ENCODE assay signal across 23 mouse cellular contexts in the genomic region with DNA sequence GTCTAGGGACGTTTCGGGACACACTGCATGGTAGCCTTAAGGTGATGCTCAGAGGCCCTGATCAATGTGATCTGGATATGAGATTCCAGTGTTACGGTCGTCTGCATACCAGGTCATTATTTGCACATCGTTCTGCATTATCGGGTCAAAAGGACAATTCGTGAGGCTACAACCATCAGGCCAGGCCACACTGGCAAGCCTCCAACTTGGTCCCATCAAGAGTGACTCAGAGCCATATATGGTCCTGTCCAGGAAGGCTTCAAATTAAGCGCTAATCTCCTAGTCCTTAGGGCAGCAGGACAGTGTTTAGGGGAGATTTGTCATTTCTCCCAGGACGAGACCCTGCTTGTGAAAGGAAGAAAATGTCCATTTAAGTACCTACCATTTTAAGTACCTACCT. TPM values are rescaled to one million over a fixed set of nuclear protein-coding genes. Genes with fewer than 3 reads are reported as not detected.
A peak's percentile ranks its signal among the peaks of the same experiment; 100 is the strongest.
DNase-seq lines count a peak whose midpoint lies in the region; TF ChIP-seq lines count a peak whose summit lies in the region.
"Had no signal": no experiment of that assay in that cellular context is flagged by ENCODE, and none has a peak within 500 bp of the region (broad histone marks: within the 10 kb centered on the region; RNA-seq: fewer than 3 reads in every experiment).

No protein-coding gene starts in this region.

- TF ChIP-seq CTCF in cerebellum, adult 2 months (IDR thresholded peaks at IDR 0.05; ENCODE audit: borderline replicate concordance, insufficient read depth, low read depth, low read length) = no peak
- TF ChIP-seq CTCF in gastrocnemius, adult 2 months (IDR thresholded peaks at IDR 0.05) = no peak
- no peak for TF ChIP-seq CTCF in layer of hippocampus, adult 2 months (conservative IDR thresholded peaks at IDR 0.05)

- intact Hi-C loops in gastrocnemius, adult 2 months (cut with DNase I) = no loop called here

- H3K27ac ChIP-seq in cerebellum, adult 2 months (ENCODE audit: insufficient read depth, low read length) = no peak overlapping the region
- no peak overlapping the region for H3K27ac ChIP-seq in gastrocnemius, adult 2 months
- H3K27ac ChIP-seq in layer of hippocampus, adult 2 months = peak overlapping the region; percentile 75
- H3K27ac ChIP-seq: hindbrain, embryonic 10.5 days; hindbrain, embryonic 14.5 days; intestine, embryonic 15.5 days had no signal

- no peak for TF ChIP-seq POLR2A in cerebellum, adult 2 months (IDR thresholded peaks at IDR 0.05; ENCODE audit: borderline replicate concordance, insufficient read depth, low read length)

- peak; percentile 49 to 57 for DNase-seq in cerebellum, adult 2 months
- no peak for DNase-seq in cerebellum, adult 11-12 months
- DNase-seq in gastrocnemius, postnatal 10 days = peak; percentile 29
- DNase-seq in gastrocnemius, adult 2 months = no peak
- no peak for DNase-seq in layer of hippocampus, adult 2 months (ENCODE audit: low spot score in 2 of 2)
- no peak for DNase-seq in layer of hippocampus, adult 8-10 months (ENCODE audit: low spot score in 2 of 2)
- peak; percentile 74 for DNase-seq in MN1 (ENCODE audit: low spot score)
- DNase-seq in thymus, postnatal 36 days = no peak
- DNase-seq: adrenal gland, adult 2 months; adrenal gland, postnatal 25 days; kidney, adult 18-20 months had no signal

- no peaks in the 10 kb centered on the region for H3K27me3 ChIP-seq in cerebellum, adult 2 months (ENCODE audit: control insufficient read depth, insufficient read depth, low read length)
- H3K27me3 ChIP-seq: CH12.LX; intestine, embryonic 15.5 days had no signal

- H3K4me3 ChIP-seq in cerebellum, adult 2 months (replicated peaks; ENCODE audit: insufficient read depth, low read depth, low read length) = no peak overlapping the region
- no peak overlapping the region; the same call in 1 of the 2 replicates for H3K4me3 ChIP-seq in gastrocnemius, adult 2 months
- no peak overlapping the region for H3K4me3 ChIP-seq in layer of hippocampus, adult 2 months
- H3K4me3 ChIP-seq: erythroblast, embryonic 14.5 days; forebrain, embryonic 10.5 days; hindbrain, embryonic 10.5 days; intestine, embryonic 15.5 days had no signal

- WGBS in cerebellum, adult 2 months = 58% methylated on average over 9 of the region's 9 CpGs

- H3K4me1 ChIP-seq in cerebellum, adult 2 months (ENCODE audit: control insufficient read depth, insufficient read depth, low read length) = peaks cover 36% of the 10 kb centered on the region
- H3K4me1 ChIP-seq: intestine, embryonic 15.5 days had no signal

RNA-seq across cellular contexts. Expression of a gene that starts 51.9 kb away (rescaled TPM):
- 0.18 TPM in 1 of 2 replicates, not detected in the other for polyA plus RNA-seq in cerebellum, adult 2 months (2012; rRNA removed)
- total RNA-seq in gastrocnemius, postnatal 10 days (2021) = not detected
- total RNA-seq in gastrocnemius, adult 2 months (2021) = not detected
- not detected for total RNA-seq in layer of hippocampus, adult 2 months (2021)
- not detected for total RNA-seq in layer of hippocampus, adult 8-10 months (2022)
- total RNA-seq: adrenal gland, adult 2 months; adrenal gland, postnatal 25 days; CH12.LX; gastrocnemius, adult 8-10 months; heart, adult 18-20 months; heart, postnatal 14 days had no signal
- polyA plus RNA-seq: adrenal gland, adult 2 months; embryonic facial prominence, embryonic 14.5 days; erythroblast, embryonic 14.5 days; forebrain, embryonic 10.5 days; forebrain, embryonic 14.5 days; heart, embryonic 14.5 days; hindbrain, embryonic 10.5 days; hindbrain, embryonic 14.5 days; intestine, embryonic 15.5 days had no signal

Comparison
In these comparisons a context has a peak if more than half of its experiments do, and no peak if none do; other contexts are left out.
1. DNase-seq: peak in cerebellum, adult 2 months (2 of 2), gastrocnemius, postnatal 10 days (single experiment) and MN1 (single experiment); none in cerebellum, adult 11-12 months (single experiment), gastrocnemius, adult 2 months (single experiment), layer of hippocampus, adult 2 months (0 of 2), layer of hippocampus, adult 8-10 months (0 of 2) and thymus, postnatal 36 days (0 of 2).